Mouse (Mus musculus) gastrocnemius, postnatal 25 days (tissue): ENCODE measurements around the gene Trp53tg5. TPM values are rescaled to one million over a fixed set of nuclear protein-coding genes. Genes with fewer than 3 reads are reported as not detected.

Experiments used
- DNase-seq: peaks from one replicate; pipeline ENCODE4 v3.0.0; 2022
- total RNA-seq, 2 experiments: library from RNA; stranded (reverse); gene quantifications; 1 replicate in 1 of 2; 2 replicates in 1 of 2; pipeline ENCODE4 v1.2.3; 2021

Trp53tg5 gene
- total RNA-seq, 2 experiments from 2014 or later = not detected

GRCm38 (mm10) chr2:164496331-164496730, 22.8 kb upstream of the Trp53tg5 start:
- no peak for DNase-seq

- no peak for DNase-seq
These were observed 20.6 kb upstream of the Trp53tg5 start for GRCm38 (mm10) chr2:164494126-164494525.

GRCm38 (mm10) chr2:164487812-164488211, 14.3 kb upstream of the Trp53tg5 start:
- no peak for DNase-seq

- DNase-seq = no peak
These were observed 13.6 kb upstream of the Trp53tg5 start for GRCm38 (mm10) chr2:164487115-164487527.

GRCm38 (mm10) chr2:164486258-164487114, 13.0 kb upstream of the Trp53tg5 start:
- DNase-seq = peak; percentile 79

GRCm38 (mm10) chr2:164485681-164486257, 12.2 kb upstream of the Trp53tg5 start, which contains the start of gene Dbndd2:
Gene Dbndd2 (plus strand): TSS chr2:164486106.
- peak; percentile 41 for DNase-seq

GRCm38 (mm10) chr2:164470254-164470653, 3.3 kb downstream of the Trp53tg5 start:
- DNase-seq = peak; percentile 30

- no peak for DNase-seq
These were observed 6.7 kb downstream of the Trp53tg5 start for GRCm38 (mm10) chr2:164466787-164467186.

GRCm38 (mm10) chr2:164465161-164465560, 8.4 kb downstream of the Trp53tg5 start:
- DNase-seq = no peak

- DNase-seq = peak; percentile 98
These were observed 12.6 kb downstream of the Trp53tg5 start, which contains the start of gene Gm20458 for GRCm38 (mm10) chr2:164460745-164461551. Gene Gm20458 (plus strand): TSS chr2:164460967.

GRCm38 (mm10) chr2:164458535-164458934, 15.0 kb downstream of the Trp53tg5 start:
- no peak for DNase-seq

- DNase-seq = no peak
These were observed 15.6 kb downstream of the Trp53tg5 start for GRCm38 (mm10) chr2:164457942-164458341.

GRCm38 (mm10) chr2:164456864-164457300, 16.6 kb downstream of the Trp53tg5 start, which contains the start of gene Sys1:
Gene Sys1 (plus strand): TSS chr2:164456964.
- DNase-seq = no peak

- no peak for DNase-seq
These were observed 17.1 kb downstream of the Trp53tg5 start for GRCm38 (mm10) chr2:164456413-164456812.

- peak; percentile 74 for DNase-seq
These were observed 17.9 kb downstream of the Trp53tg5 start for GRCm38 (mm10) chr2:164455421-164456190.

GRCm38 (mm10) chr2:164454846-164455245, 18.7 kb downstream of the Trp53tg5 start:
- DNase-seq = peak; percentile 83

- DNase-seq = no peak
These were observed 19.5 kb downstream of the Trp53tg5 start for GRCm38 (mm10) chr2:164453887-164454500.

GRCm38 (mm10) chr2:164453047-164453757, 20.3 kb downstream of the Trp53tg5 start:
- no peak for DNase-seq

GRCm38 (mm10) chr2:164452000-164452676, 21.4 kb downstream of the Trp53tg5 start:
- DNase-seq = no peak
